Mouse (Mus musculus) NIH3T3 (cell line): ENCODE results near the gene Ppm1k.
"Not testable (repeated sequence)": the region's sequence is repeated elsewhere in the genome, so short reads cannot be mapped to it uniquely, and the experiment has no call there.

Experiments used
- DNase-seq: peaks from one replicate; pipeline ENCODE4 v3.0.0-alpha.2; 2012; ENCODE audit warnings: low read depth

Gene Ppm1k

GRCm38 (mm10) chr6:57535386-57535936, at the start of gene Ppm1k:
Gene Ppm1k (minus strand): TSS chr6:57535468.
- peak; percentile 100 for DNase-seq

GRCm38 (mm10) chr6:57582356-57582755, 47.1 kb upstream of the Ppm1k start:
- no peak for DNase-seq

- DNase-seq = no peak
These were observed 46.3 kb upstream of the Ppm1k start for GRCm38 (mm10) chr6:57581595-57581994.

- peak; percentile 62 for DNase-seq
These were observed 45.7 kb upstream of the Ppm1k start, which contains the start of gene Herc6 for GRCm38 (mm10) chr6:57580881-57581548. Gene Herc6 (plus strand): TSS chr6:57581000.

- no peak for DNase-seq
These were observed 36.3 kb upstream of the Ppm1k start for GRCm38 (mm10) chr6:57571587-57571986.

GRCm38 (mm10) chr6:57570170-57570974, 35.1 kb upstream of the Ppm1k start:
- DNase-seq = peak; percentile 86

- DNase-seq = no peak
These were observed 32.4 kb upstream of the Ppm1k start for GRCm38 (mm10) chr6:57567630-57568029.

GRCm38 (mm10) chr6:57565452-57565851, 30.2 kb upstream of the Ppm1k start:
- DNase-seq = no peak

GRCm38 (mm10) chr6:57563454-57563853, 28.2 kb upstream of the Ppm1k start:
- DNase-seq = no peak

GRCm38 (mm10) chr6:57557796-57558317, 22.6 kb upstream of the Ppm1k start:
- DNase-seq = no peak

- no peak for DNase-seq
These were observed 16.0 kb upstream of the Ppm1k start for GRCm38 (mm10) chr6:57551211-57551796.

GRCm38 (mm10) chr6:57544866-57545265, 9.6 kb upstream of the Ppm1k start:
- no peak for DNase-seq

GRCm38 (mm10) chr6:57543591-57543990, 8.3 kb upstream of the Ppm1k start:
- not testable (repeated sequence) for DNase-seq

GRCm38 (mm10) chr6:57541737-57542335, 6.6 kb upstream of the Ppm1k start:
- DNase-seq = no peak

- DNase-seq = no peak
These were observed 5.8 kb upstream of the Ppm1k start for GRCm38 (mm10) chr6:57540950-57541498.

- DNase-seq = no peak
These were observed 2.6 kb upstream of the Ppm1k start for GRCm38 (mm10) chr6:57537887-57538286.

GRCm38 (mm10) chr6:57535971-57536669, 852 bp upstream of the Ppm1k start:
- DNase-seq = peak; percentile 55

- peak; percentile 67 for DNase-seq
These were observed 519 bp downstream of the Ppm1k start for GRCm38 (mm10) chr6:57534611-57535286.

- peak; percentile 49 for DNase-seq
These were observed 1.0 kb downstream of the Ppm1k start for GRCm38 (mm10) chr6:57534231-57534610.

- DNase-seq = no peak
These were observed 1.9 kb downstream of the Ppm1k start for GRCm38 (mm10) chr6:57533410-57533809.
